Mouse (Mus musculus): ENCODE results near the gene Pnma1. TPM values are rescaled to one million over a fixed set of nuclear protein-coding genes. Genes with fewer than 3 reads are reported as not detected.

Pnma1 gene
- total and polyA plus RNA-seq, 3 experiments: 0.31 to 0.46 TPM; not detected in 1

- Histone ChIP-seq H3K36me3 (ENCODE audit: control insufficient read depth in 1 of 2, insufficient read depth in 2 of 2, low read length in 2 of 2) (peaks cover 4 to 10% of the 10 kb centered on the region in 2 experiments), H3K27ac (ENCODE audit: control insufficient read depth, low read depth, low read length) (no peak overlapping the region)
Observed at GRCm38 (mm10) chr12:84188881-84189444, 40.7 kb upstream of the Pnma1 start.

GRCm38 (mm10) chr12:84187752-84188601, 39.7 kb upstream of the Pnma1 start:
- H3K27ac ChIP-seq (ENCODE audit: control insufficient read depth, low read depth, low read length): no peak overlapping the region
- H3K79me2 ChIP-seq (ENCODE audit: control insufficient read depth, insufficient read depth, low read length, poor library complexity): peaks cover 96% of the 10 kb centered on the region
- peaks cover 5 to 14% of the 10 kb centered on the region in 2 experiments for H3K36me3 ChIP-seq (ENCODE audit: control insufficient read depth in 1 of 2, insufficient read depth in 2 of 2, low read length in 2 of 2)
- no peak overlapping the region for H3K9ac ChIP-seq (ENCODE audit: control insufficient read depth, low read depth, low read length, poor library complexity, severe bottlenecking)
- peaks cover 6 to 24% of the 10 kb centered on the region in 2 experiments for H3K4me1 ChIP-seq (ENCODE audit: control insufficient read depth in 1 of 2, insufficient read depth in 2 of 2, low read length in 2 of 2)
- H3K4me3 ChIP-seq (ENCODE audit: control insufficient read depth in 1 of 2, insufficient read depth in 1 of 2, low read depth in 2 of 2, low read length in 2 of 2): no peak overlapping the region
- peak in 1 of 2 experiments; percentile 17; a peak in 1 of 4 replicates for TF ChIP-seq EP300 (IDR thresholded peaks at IDR 0.05; ENCODE audit: low read depth in 1 of 2, low read length in 2 of 2)
- TF ChIP-seq ETS1 (IDR thresholded peaks at IDR 0.05; ENCODE audit: low read depth, low read length): peak; percentile 25; the same call in 1 of the 2 replicates
- no peak for TF ChIP-seq USF1 (IDR thresholded peaks at IDR 0.05; ENCODE audit: low read depth, low read length)
- no peak for TF ChIP-seq RCOR1 (IDR thresholded peaks at IDR 0.05; ENCODE audit: low read depth, low read length)
- TF ChIP-seq CTCF (IDR thresholded peaks at IDR 0.05 in 2 of 3, conservative IDR thresholded peaks at IDR 0.05 in 1 of 3; ENCODE audit: control insufficient read depth in 1 of 3, insufficient read depth in 1 of 3, low read depth in 2 of 3, low read length in 3 of 3, poor library complexity in 1 of 3, severe bottlenecking in 1 of 3): no peak
- TF ChIP-seq ZMIZ1 (IDR thresholded peaks at IDR 0.05; ENCODE audit: low read depth, low read length): no peak
- no peak for TF ChIP-seq UBTF (IDR thresholded peaks at IDR 0.05; ENCODE audit: borderline replicate concordance, insufficient read depth, low read depth, low read length)
- TF ChIP-seq MAX (IDR thresholded peaks at IDR 0.05; ENCODE audit: low read length): no peak
- TF ChIP-seq GATA1 (IDR thresholded peaks at IDR 0.05; ENCODE audit: low read depth, low read length): no peak
- TF ChIP-seq ZKSCAN1 (IDR thresholded peaks at IDR 0.05; ENCODE audit: low read depth, low read length): no peak
- no peak for TF ChIP-seq MYB (IDR thresholded peaks at IDR 0.05; ENCODE audit: low read depth, low read length)
- TF ChIP-seq JUND (IDR thresholded peaks at IDR 0.05; ENCODE audit: low read depth, low read length): no peak
- no peak for TF ChIP-seq MAZ (IDR thresholded peaks at IDR 0.05; ENCODE audit: low read depth, low read length)
- TF ChIP-seq MXI1 (IDR thresholded peaks at IDR 0.05; ENCODE audit: low read depth, low read length): peak; percentile 38; the same call in 1 of the 2 replicates
- TF ChIP-seq MYC (IDR thresholded peaks at IDR 0.05; ENCODE audit: low read depth, low read length): no peak
- TF ChIP-seq TAL1 (IDR thresholded peaks at IDR 0.05; ENCODE audit: low read length): no peak
- no peak for TF ChIP-seq GABPA (IDR thresholded peaks at IDR 0.05; ENCODE audit: low read depth, low read length)
- TF ChIP-seq RAD21 (IDR thresholded peaks at IDR 0.05; ENCODE audit: low read depth, low read length): no peak
- no peak for TF ChIP-seq TCF12 (IDR thresholded peaks at IDR 0.05; ENCODE audit: low read depth, low read length)
- no peak for TF ChIP-seq CHD1 (IDR thresholded peaks at IDR 0.05; ENCODE audit: low read depth, low read length)
- TF ChIP-seq ZC3H11A (IDR thresholded peaks at IDR 0.05; ENCODE audit: low read depth, low read length): no peak
- no peaks in the 10 kb centered on the region for H3K9me3 ChIP-seq (replicated peaks; ENCODE audit: insufficient read depth, low read length)
- no peaks in the 10 kb centered on the region for H3K27me3 ChIP-seq (ENCODE audit: control insufficient read depth in 1 of 2, insufficient read depth in 2 of 2, low read length in 2 of 2)
- peak; percentile 61 for DNase-seq (ENCODE audit: low read depth, low spot score)

More at GRCm38 (mm10) chr12:84188881-84189444, 40.7 kb upstream of the Pnma1 start:
- TF ChIP-seq ZNF384 (IDR thresholded peaks at IDR 0.05; ENCODE audit: low read depth, low read length): no peak
- TF ChIP-seq E2F4 (IDR thresholded peaks at IDR 0.05; ENCODE audit: borderline replicate concordance, low read depth, low read length): no peak
- TF ChIP-seq HCFC1 (IDR thresholded peaks at IDR 0.05; ENCODE audit: low read depth, low read length): no peak
- no peak for TF ChIP-seq GABPA (IDR thresholded peaks at IDR 0.05; ENCODE audit: low read depth, low read length)
- no peak for TF ChIP-seq CTCF (IDR thresholded peaks at IDR 0.05 in 2 of 3, conservative IDR thresholded peaks at IDR 0.05 in 1 of 3; ENCODE audit: control insufficient read depth in 1 of 3, insufficient read depth in 1 of 3, low read depth in 2 of 3, low read length in 3 of 3, poor library complexity in 1 of 3, severe bottlenecking in 1 of 3)
- no peak for TF ChIP-seq TCF12 (IDR thresholded peaks at IDR 0.05; ENCODE audit: low read depth, low read length)
- no peak for TF ChIP-seq EP300 (IDR thresholded peaks at IDR 0.05; ENCODE audit: low read depth in 1 of 2, low read length in 2 of 2)
- no peak for TF ChIP-seq CHD1 (IDR thresholded peaks at IDR 0.05; ENCODE audit: low read depth, low read length)
- no peak for TF ChIP-seq POLR2AphosphoS5 (IDR thresholded peaks at IDR 0.05; ENCODE audit: borderline replicate concordance, low read depth, low read length)
- TF ChIP-seq MYC (IDR thresholded peaks at IDR 0.05; ENCODE audit: low read depth, low read length): no peak
- H3K27me3 ChIP-seq (ENCODE audit: control insufficient read depth in 1 of 2, insufficient read depth in 2 of 2, low read length in 2 of 2): no peaks in the 10 kb centered on the region
- H3K79me2 ChIP-seq (ENCODE audit: control insufficient read depth, insufficient read depth, low read length, poor library complexity): peaks cover 95% of the 10 kb centered on the region
- peaks cover 6 to 23% of the 10 kb centered on the region in 2 experiments for H3K4me1 ChIP-seq (ENCODE audit: control insufficient read depth in 1 of 2, insufficient read depth in 2 of 2, low read length in 2 of 2)
- no peak for DNase-seq (ENCODE audit: low read depth, low spot score)
- H3K9ac ChIP-seq (ENCODE audit: control insufficient read depth, low read depth, low read length, poor library complexity, severe bottlenecking): no peak overlapping the region
- no peaks in the 10 kb centered on the region for H3K9me3 ChIP-seq (replicated peaks; ENCODE audit: insufficient read depth, low read length)
- H3K4me3 ChIP-seq (ENCODE audit: control insufficient read depth in 1 of 2, insufficient read depth in 1 of 2, low read depth in 2 of 2, low read length in 2 of 2): no peak overlapping the region

All from MEL (cell line).